Mouse (Mus musculus) limb, embryonic 15.5 days (tissue): ENCODE results near the gene Pitpnc1. TPM values are rescaled to one million over a fixed set of nuclear protein-coding genes. Genes with fewer than 3 reads are reported as not detected.

Source experiments
- ATAC-seq: fragments of 200-750 bp; cut with Nextera tagmentation; 2 replicates; pipeline ENCODE4 v1.8.0; 2017; ENCODE audit warnings: low read depth, moderate TSS enrichment; ENCODE audit not compliant: insufficient number of reproducible peaks, low FRiP score, low TSS enrichment
- H3K27ac ChIP-seq: fragments of 300-500 bp; sonication (generic); 2 replicates; pipeline ENCODE4 v1.5.1; 2015; ENCODE audit warnings: moderate library complexity, mild to moderate bottlenecking, inconsistent platforms
- H3K27me3 ChIP-seq: fragments of 300-500 bp; sonication (generic); 2 replicates; pipeline ENCODE4 v1.6.1; 2015; ENCODE audit warnings: inconsistent platforms
- H3K36me3 ChIP-seq: fragments of 300-500 bp; sonication (generic); 2 replicates; pipeline ENCODE4 v1.6.1; 2015; ENCODE audit warnings: inconsistent platforms
- H3K4me1 ChIP-seq: fragments of 300-500 bp; sonication (generic); 2 replicates; pipeline ENCODE4 v1.6.1; 2015; ENCODE audit warnings: inconsistent platforms
- H3K4me2 ChIP-seq: fragments of 300-500 bp; sonication (generic); 2 replicates; pipeline ENCODE4 v1.6.1; 2015; ENCODE audit warnings: mild to moderate bottlenecking, inconsistent platforms
- H3K4me3 ChIP-seq: fragments of 300-500 bp; sonication (generic); 2 replicates; pipeline ENCODE4 v1.5.1; 2015; ENCODE audit warnings: mild to moderate bottlenecking, inconsistent platforms
- H3K9ac ChIP-seq: fragments of 300-500 bp; sonication (generic); 2 replicates; pipeline ENCODE4 v1.6.1; 2015; ENCODE audit warnings: inconsistent platforms
- H3K9me3 ChIP-seq: fragments of 300-500 bp; sonication (generic); 2 replicates; pipeline ENCODE4 v1.6.1; 2016; ENCODE audit warnings: inconsistent platforms
- WGBS: fragments of 180-500 bp; shearing (Covaris S2); methylation state at CpG from one replicate; pipeline ENCODE4 v1.1.7; 2015; 5-methylcytosine and 5-hydroxymethylcytosine counted together
- polyA plus RNA-seq: library from polyadenylated mRNA; unstranded; fragments of >200 nt; fragmentation: Nextera tagmentation; extraction: Ambion mirVana; gene quantifications from 2 replicates; pipeline ENCODE4 v1.2.1, GENCODE M21; 2015

The Pitpnc1 gene
- polyA plus RNA-seq, 1 experiment from 2014 or later, result 25.2 TPM

GRCm38 (mm10) chr11:107327326-107327725 lies 143.2 kb downstream of the Pitpnc1 start:
- Histone ChIP-seq H3K27me3 (no peaks in the 10 kb centered on the region), H3K4me3 (no peak overlapping the region), H3K36me3 (0 out of 2 replicates have a peak, but pooled peaks cover under 1% of the 10 kb centered on the region), H3K9me3 (no peaks in the 10 kb centered on the region), H3K4me1 (no peaks in the 10 kb centered on the region), H3K9ac (no peak overlapping the region), H3K4me2 (no peak overlapping the region), H3K27ac (no peak overlapping the region)
- whole genome bisulfite sequencing, result 88% methylated on average over 10 of the region's 10 CpGs
- no peak for ATAC-seq

- Histone ChIP-seq H3K4me3 (no peak overlapping the region), H3K27ac (no peak overlapping the region), H3K27me3 (no peaks in the 10 kb centered on the region), H3K4me1 (no peaks in the 10 kb centered on the region), H3K9me3 (no peaks in the 10 kb centered on the region), H3K36me3 (peaks cover 4% of the 10 kb centered on the region; the same call in 1 of the 2 replicates), H3K9ac (no peak overlapping the region), H3K4me2 (no peak overlapping the region)
- WGBS, result 56% methylated on average over 14 of the region's 14 CpGs
- no peak for ATAC-seq
Measured at GRCm38 (mm10) chr11:107325739-107326725, 144.5 kb downstream of the Pitpnc1 start.

- Histone ChIP-seq H3K4me1 (no peaks in the 10 kb centered on the region), H3K27ac (no peak overlapping the region), H3K9ac (no peak overlapping the region), H3K4me3 (no peak overlapping the region), H3K4me2 (no peak overlapping the region), H3K9me3 (no peaks in the 10 kb centered on the region), H3K36me3 (peaks cover 4% of the 10 kb centered on the region; the same call in 1 of the 2 replicates), H3K27me3 (no peaks in the 10 kb centered on the region)
- 85% methylated on average over 4 of the region's 4 CpGs for WGBS
- no peak for ATAC-seq
Measured at GRCm38 (mm10) chr11:107325226-107325625, 145.3 kb downstream of the Pitpnc1 start.

- H3K9me3 ChIP-seq, result no peaks in the 10 kb centered on the region
- H3K4me3 ChIP-seq, result no peak overlapping the region
- H3K9ac ChIP-seq, result no peak overlapping the region
- 65% methylated on average over 18 of the region's 18 CpGs for WGBS
- no peaks in the 10 kb centered on the region for H3K27me3 ChIP-seq
- H3K4me1 ChIP-seq, result no peaks in the 10 kb centered on the region
- no peak for ATAC-seq
- H3K36me3 ChIP-seq, result peaks cover 8% of the 10 kb centered on the region; the same call in 1 of the 2 replicates
- no peak overlapping the region for H3K4me2 ChIP-seq
- no peak overlapping the region for H3K27ac ChIP-seq
Measured at GRCm38 (mm10) chr11:107323173-107323572, 147.3 kb downstream of the Pitpnc1 start.

GRCm38 (mm10) chr11:107322226-107322625 lies 148.3 kb downstream of the Pitpnc1 start:
- WGBS, result 92% methylated on average over 13 of the region's 13 CpGs
- H3K9ac ChIP-seq, result no peak overlapping the region
- no peak overlapping the region for H3K4me3 ChIP-seq
- no peaks in the 10 kb centered on the region for H3K27me3 ChIP-seq
- peaks cover 8% of the 10 kb centered on the region; the same call in 1 of the 2 replicates for H3K36me3 ChIP-seq
- no peaks in the 10 kb centered on the region for H3K4me1 ChIP-seq
- no peak overlapping the region for H3K4me2 ChIP-seq
- no peak for ATAC-seq
- no peaks in the 10 kb centered on the region for H3K9me3 ChIP-seq
- no peak overlapping the region for H3K27ac ChIP-seq

GRCm38 (mm10) chr11:107321819-107322218 lies 148.7 kb downstream of the Pitpnc1 start:
- WGBS, result 97% methylated on average over 3 of the region's 3 CpGs

GRCm38 (mm10) chr11:107319861-107320260 lies 150.6 kb downstream of the Pitpnc1 start:
- Histone ChIP-seq H3K27ac (no peak overlapping the region), H3K4me3 (no peak overlapping the region)
- WGBS, result 51% methylated on average over 10 of the region's 10 CpGs

More at GRCm38 (mm10) chr11:107321819-107322218, 148.7 kb downstream of the Pitpnc1 start:
- H3K27ac ChIP-seq, result no peak overlapping the region
- H3K27me3 ChIP-seq, result no peaks in the 10 kb centered on the region
- H3K36me3 ChIP-seq, result peaks cover 8% of the 10 kb centered on the region; the same call in 1 of the 2 replicates
- no peak overlapping the region for H3K9ac ChIP-seq
- no peak for ATAC-seq
- H3K4me1 ChIP-seq, result no peaks in the 10 kb centered on the region
- H3K4me2 ChIP-seq, result no peak overlapping the region
- no peak overlapping the region for H3K4me3 ChIP-seq
- H3K9me3 ChIP-seq, result no peaks in the 10 kb centered on the region

GRCm38 (mm10) chr11:107317653-107318281 lies 152.7 kb downstream of the Pitpnc1 start:
- WGBS, result 71% methylated on average over 14 of the region's 14 CpGs
- Histone ChIP-seq H3K9ac (no peak overlapping the region), H3K27ac (no peak overlapping the region), H3K4me3 (no peak overlapping the region), H3K27me3 (no peaks in the 10 kb centered on the region), H3K4me1 (0 out of 2 replicates have a peak, but pooled peaks cover 2% of the 10 kb centered on the region), H3K4me2 (no peak overlapping the region), H3K9me3 (no peaks in the 10 kb centered on the region), H3K36me3 (peaks cover 12% of the 10 kb centered on the region; the same call in 1 of the 2 replicates)
- no peak for ATAC-seq

More at GRCm38 (mm10) chr11:107319861-107320260, 150.6 kb downstream of the Pitpnc1 start:
- H3K27me3 ChIP-seq, result no peaks in the 10 kb centered on the region
- H3K36me3 ChIP-seq, result peaks cover 12% of the 10 kb centered on the region; the same call in 1 of the 2 replicates
- no peaks in the 10 kb centered on the region for H3K9me3 ChIP-seq
- ATAC-seq, result no peak
- H3K4me1 ChIP-seq, result 0 out of 2 replicates have a peak, but pooled peaks cover 2% of the 10 kb centered on the region
- H3K9ac ChIP-seq, result no peak overlapping the region
- H3K4me2 ChIP-seq, result no peak overlapping the region

- H3K4me2 ChIP-seq, result no peak overlapping the region
- 0 out of 2 replicates have a peak, but pooled peaks cover 2% of the 10 kb centered on the region for H3K4me1 ChIP-seq
- no peak overlapping the region for H3K27ac ChIP-seq
- H3K9me3 ChIP-seq, result no peaks in the 10 kb centered on the region
- 0 out of 2 replicates have a peak, but pooled peaks cover 8% of the 10 kb centered on the region for H3K36me3 ChIP-seq
- H3K9ac ChIP-seq, result no peak overlapping the region
- no peak overlapping the region for H3K4me3 ChIP-seq
- ATAC-seq, result no peak
- H3K27me3 ChIP-seq, result no peaks in the 10 kb centered on the region
- WGBS, result 71% methylated on average over 15 of the region's 15 CpGs
Measured at GRCm38 (mm10) chr11:107315475-107315874, 155.0 kb downstream of the Pitpnc1 start.

- Histone ChIP-seq H3K9ac (no peak overlapping the region), H3K4me2 (no peak overlapping the region), H3K4me3 (no peak overlapping the region), H3K4me1 (0 out of 2 replicates have a peak, but pooled peaks cover 2% of the 10 kb centered on the region), H3K27ac (no peak overlapping the region), H3K27me3 (no peaks in the 10 kb centered on the region), H3K36me3 (peaks cover 6% of the 10 kb centered on the region; the same call in 1 of the 2 replicates), H3K9me3 (no peaks in the 10 kb centered on the region)
- ATAC-seq, result no peak
- WGBS, result 79% methylated on average over 20 of the region's 20 CpGs
Measured at GRCm38 (mm10) chr11:107310338-107311121, 160.0 kb downstream of the Pitpnc1 start.

- ATAC-seq, result no peak
- H3K27me3 ChIP-seq, result no peaks in the 10 kb centered on the region
- H3K4me1 ChIP-seq, result no peaks in the 10 kb centered on the region
- no peak overlapping the region for H3K4me2 ChIP-seq
- no peaks in the 10 kb centered on the region for H3K9me3 ChIP-seq
- no peak overlapping the region for H3K9ac ChIP-seq
- H3K27ac ChIP-seq, result no peak overlapping the region
- H3K4me3 ChIP-seq, result no peak overlapping the region
- 60% methylated on average over 11 of the region's 11 CpGs for WGBS
- peaks cover 12% of the 10 kb centered on the region; the same call in 1 of the 2 replicates for H3K36me3 ChIP-seq
Measured at GRCm38 (mm10) chr11:107306170-107306569, 164.3 kb downstream of the Pitpnc1 start.
